Mouse (Mus musculus) R1 (cell line): ENCODE measurements around the gene Lrrc49.

Experiments used
- DNase-seq: peaks from one replicate; pipeline ENCODE4 v3.0.0-alpha.2; 2018; ENCODE audit warnings: low read depth, low spot score

The Lrrc49 gene

DNA sequence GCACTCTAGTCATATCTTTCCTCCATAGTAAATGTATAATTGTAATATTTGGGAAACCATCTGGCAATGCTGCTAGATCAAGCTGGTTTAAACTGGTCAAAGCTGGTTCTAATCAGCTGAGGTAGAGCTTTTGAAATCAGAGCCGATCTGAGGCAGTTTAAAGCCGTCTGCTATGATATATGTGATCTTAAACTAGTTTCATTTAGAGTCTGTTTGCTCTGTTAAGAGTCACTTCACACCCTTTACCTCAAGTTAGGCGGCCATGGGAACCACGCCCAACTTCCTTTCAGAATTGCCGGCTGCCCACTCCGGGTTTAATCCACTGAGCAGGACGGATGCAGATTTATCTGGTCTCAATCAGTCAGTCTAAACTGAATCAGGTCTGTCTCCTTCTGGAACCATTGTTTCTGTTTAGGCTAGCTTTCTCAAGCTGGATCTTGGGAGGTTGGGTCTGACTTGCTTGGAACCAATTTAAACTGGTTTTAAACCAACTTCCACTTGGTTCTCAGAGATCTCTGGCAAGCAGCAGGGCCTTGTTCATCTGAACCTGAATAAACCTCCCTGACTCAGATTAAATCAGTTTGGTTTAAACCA, 144.4 kb downstream of the Lrrc49 start:
- peak; percentile 28 for DNase-seq

DNA sequence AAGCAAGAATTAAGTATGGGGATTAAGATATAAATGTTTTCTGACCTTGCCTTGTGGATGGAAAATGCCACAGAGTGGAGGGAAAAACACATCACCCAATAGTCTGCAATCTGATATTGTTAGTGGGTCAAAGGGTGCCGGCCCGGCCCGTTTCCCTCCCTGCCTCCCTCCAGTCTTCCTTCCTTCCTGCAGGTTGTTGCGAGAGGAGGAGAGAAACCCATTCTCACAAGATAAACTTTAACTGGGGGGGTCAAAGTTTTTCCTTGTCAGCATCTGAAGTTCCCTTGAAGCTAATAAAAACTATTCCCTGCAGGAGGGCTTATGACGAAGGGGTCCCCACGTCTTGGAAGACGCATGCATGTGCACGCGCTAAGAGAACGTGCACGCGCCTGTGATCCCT, 157.6 kb downstream of the Lrrc49 start:
- no peak for DNase-seq

DNA sequence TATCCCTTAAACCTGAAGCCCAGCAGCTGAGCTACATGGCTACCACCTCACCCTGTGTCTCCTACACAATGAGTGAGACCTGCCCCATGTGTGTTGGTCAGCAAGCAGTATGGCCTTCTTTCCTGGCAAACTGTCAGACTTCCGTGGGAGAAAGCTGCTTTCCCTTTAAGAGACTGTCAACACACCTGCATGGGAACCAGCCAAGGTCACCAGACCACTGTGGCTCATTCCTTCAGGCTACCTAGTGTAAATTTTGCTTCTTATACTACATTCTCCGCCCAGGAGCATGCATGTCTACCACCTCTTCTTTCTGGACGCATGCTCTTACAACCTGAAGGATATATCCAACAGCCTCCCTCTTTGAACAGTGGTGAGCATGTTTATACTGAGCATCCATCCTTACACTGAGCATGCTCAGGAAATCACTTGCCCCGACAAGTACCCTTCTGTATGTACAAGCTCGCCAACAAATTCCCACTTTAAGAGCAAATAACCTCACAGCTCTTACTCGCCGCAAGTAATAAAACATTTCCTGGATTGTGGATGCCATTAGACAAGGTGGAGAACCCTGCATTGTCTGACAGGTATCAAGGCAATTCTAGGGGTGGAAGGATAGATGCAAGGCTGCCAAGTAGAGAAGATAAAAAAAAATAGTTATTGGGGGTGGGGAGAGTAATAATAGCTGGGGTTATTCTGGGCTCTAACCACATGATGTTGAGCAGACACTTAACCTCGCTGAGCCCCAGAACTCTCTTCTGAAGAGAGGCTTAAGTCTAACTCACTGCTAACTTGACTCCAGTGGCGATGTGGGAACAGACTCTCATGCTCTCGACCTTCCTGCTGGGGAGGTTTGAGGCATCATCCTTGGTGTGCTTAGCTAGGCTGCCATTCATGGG, 158.4 kb downstream of the Lrrc49 start:
- DNase-seq, result no peak

DNA sequence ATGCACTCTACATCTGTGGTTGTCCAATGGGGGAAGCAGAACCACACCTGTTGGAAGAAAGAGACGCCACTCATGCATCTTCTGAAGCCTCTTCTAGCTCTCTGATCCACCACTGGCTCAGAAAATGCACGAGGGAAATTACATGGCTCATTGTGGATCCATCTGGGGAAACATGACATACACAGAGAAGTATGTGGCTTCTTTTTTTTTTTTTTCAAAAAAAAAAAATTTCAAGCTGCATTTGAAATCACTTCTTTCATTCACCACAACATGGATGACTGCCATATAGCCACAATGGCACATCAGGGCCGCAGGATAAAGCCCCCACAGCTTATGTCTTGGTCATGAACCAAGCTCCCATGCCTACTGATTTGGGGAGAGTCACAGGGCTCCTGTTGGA, 159.7 kb downstream of the Lrrc49 start:
- DNase-seq, result no peak

DNA sequence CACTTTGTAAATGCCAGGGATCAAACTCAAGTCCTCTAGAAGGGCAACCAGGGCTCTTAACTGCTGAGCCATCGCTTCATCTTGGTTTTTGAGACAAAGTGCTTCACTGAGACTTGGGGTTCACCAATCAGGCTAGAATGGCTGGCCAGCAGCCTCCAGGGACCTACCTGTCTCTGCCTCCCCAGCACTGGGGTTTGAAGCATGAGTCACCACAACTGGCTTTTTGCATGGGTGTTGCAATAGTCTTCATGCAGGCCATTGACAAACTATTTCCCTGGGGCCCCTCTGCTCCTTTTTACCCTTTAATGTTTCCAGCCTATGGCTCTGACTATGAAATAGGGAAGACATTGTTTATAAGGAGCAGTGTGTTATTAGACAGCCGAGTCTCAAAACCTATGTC, 160.1 kb downstream of the Lrrc49 start:
- no peak for DNase-seq

DNA sequence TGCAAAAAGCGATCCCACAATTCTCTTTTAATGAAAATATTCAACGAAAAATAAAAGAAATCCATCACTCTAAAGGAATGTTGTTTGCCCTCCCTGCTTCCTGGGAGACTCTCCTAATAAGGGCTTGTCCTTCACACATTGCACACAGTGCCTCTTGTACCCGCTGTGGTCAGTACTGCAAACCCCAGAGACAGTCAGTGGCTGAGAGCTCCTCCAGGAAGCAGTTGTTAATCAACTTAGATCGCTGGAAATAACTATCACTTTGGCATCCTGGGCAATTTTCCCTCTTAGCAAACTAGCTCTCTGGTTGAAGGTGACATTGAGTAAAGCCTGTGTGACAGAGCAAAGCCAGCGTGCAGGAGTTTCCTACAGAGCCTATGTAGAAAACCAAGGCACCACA, 160.9 kb downstream of the Lrrc49 start:
- DNase-seq, result no peak

DNA sequence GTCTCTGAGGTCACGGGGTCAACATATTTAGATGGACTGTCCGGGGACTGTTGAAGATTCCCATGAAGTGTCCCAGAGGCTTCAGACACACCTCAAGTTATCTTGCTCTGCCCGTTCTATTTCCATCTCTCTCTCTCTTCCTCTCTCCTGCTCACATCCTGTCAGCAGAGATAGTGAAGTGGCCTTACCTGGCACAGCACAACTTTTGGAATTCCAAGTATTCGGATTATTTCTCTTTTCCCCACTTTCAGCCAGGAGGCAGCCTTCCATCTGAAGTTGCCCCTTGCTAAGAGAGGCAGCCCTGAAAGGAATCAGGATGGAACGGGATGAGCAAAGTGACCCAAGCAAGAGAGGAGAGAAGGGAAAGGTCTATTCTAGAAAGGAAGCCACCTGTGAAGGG, 161.8 kb downstream of the Lrrc49 start:
- no peak for DNase-seq

DNA sequence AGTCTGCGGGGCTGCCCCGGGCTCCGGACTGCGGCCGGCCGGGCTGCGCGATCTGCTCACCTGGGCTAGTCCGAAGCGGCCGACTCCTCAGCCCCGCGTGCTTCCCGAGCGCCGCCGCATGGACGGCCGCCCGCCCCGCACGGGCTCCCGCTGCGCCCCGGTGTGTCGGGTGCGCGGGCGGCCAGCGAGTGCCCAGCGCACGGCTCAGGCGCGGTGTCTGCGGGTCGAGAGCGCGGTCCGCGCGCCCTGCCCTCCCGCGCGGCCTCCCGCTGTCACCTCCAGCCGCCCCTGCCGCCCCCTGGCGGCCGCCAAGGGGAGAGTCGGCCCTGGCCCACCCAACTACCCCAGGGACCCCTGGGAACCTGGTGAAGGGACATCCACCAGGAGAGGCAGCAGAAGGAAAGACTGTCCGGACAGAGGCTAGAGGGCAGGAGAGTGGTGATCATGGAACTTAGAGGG, 166.1 kb downstream of the Lrrc49 start, which contains the start of gene Thsd4:
Thsd4 (minus strand) TSS at position 241 of the 459 bp plus-strand sequence.
- DNase-seq, result peak; percentile 52

DNA sequence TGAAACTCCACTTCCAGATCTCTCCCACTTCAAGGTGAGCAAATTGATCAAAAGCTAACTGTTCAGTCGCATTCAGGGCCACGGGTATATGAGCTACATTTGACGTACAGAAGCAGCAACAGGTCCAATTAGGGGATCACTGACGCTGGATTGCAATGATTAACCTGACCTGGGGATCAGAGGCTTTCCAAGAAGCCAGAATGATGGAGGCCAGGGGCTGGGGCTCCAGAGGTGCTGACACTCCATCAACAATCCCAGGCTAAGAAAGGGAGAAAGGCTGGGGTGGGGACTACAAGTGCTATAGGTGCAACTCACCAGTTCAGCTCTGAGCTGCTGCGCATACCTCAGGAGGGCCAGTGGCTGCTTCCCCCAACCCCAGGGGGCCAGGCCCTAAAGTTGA, 166.8 kb downstream of the Lrrc49 start:
- no peak for DNase-seq

DNA sequence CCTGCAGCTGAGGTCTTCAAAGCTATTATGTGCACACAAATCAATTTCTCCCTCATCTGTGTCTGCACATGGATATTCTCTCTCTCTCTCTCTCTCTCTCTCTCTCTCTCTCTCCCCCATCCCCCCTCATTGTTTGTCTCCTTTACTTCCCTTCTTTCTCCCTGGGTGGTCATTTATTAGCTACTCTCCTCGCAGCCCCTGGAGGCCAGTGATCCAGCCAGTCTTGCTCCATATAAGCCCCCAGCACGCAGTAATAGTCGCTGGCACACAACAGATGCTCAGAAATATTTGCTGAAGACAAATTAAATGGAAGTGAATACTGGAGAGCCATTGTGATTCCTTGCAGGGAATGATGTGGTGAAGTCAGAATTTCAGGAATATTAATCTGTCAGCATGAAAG, 168.4 kb downstream of the Lrrc49 start:
- DNase-seq, result no peak
